Mouse (Mus musculus): ENCODE results near the gene Mtus2. TPM values are rescaled to one million over a fixed set of nuclear protein-coding genes. Genes with fewer than 3 reads are reported as not detected.

Mtus2 gene
- total and polyA plus RNA-seq, 2 experiments from 2014 or later, result 38.0 to 41.6 TPM

DNA sequence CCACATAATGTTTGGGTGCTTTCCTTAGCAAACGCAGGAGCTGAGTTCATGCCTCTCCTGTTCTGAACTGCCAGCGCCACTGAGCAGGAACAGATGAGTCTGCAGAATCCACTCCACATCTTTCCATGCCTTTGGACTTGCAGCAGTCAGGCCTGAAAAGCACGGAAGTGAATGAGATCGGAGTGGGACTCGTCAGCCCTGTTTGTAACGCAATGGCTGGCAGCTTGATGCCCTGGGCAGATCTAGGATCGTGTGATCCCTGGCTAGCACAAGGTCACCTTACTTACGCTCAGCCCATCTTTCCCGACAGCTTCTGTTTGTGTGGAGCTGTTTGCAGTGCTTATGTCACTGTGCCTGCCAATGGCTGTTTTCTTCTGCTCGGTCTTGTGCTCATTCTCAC is 137.5 kb downstream of the Mtus2 start:
- H3K27ac ChIP-seq (ENCODE audit: low read depth, low read length), result peak overlapping the region; percentile 34
- 41% methylated on average over 10 of the region's 10 CpGs for WGBS
- no peak for ATAC-seq (ENCODE audit: low FRiP score)
- no peak overlapping the region for H3K4me3 ChIP-seq (ENCODE audit: low read depth, low read length)
- DNase-seq (ENCODE audit: low spot score), result peak; percentile 21
- H3K9ac ChIP-seq (replicated peaks; ENCODE audit: low read length, poor library complexity, severe bottlenecking), result no peak overlapping the region
- no peaks in the 10 kb centered on the region for H3K9me3 ChIP-seq (ENCODE audit: low read length)
- TF ChIP-seq CTCF (IDR thresholded peaks at IDR 0.05), result no peak
- no peaks in the 10 kb centered on the region for H3K36me3 ChIP-seq (ENCODE audit: insufficient read depth, low read length)
- no peaks in the 10 kb centered on the region for H3K4me1 ChIP-seq (ENCODE audit: insufficient read depth, low read length)
- H3K4me2 ChIP-seq (ENCODE audit: low read depth, low read length, poor library complexity, severe bottlenecking), result no peak overlapping the region
- H3K27me3 ChIP-seq (ENCODE audit: insufficient read depth, low read length), result no peaks in the 10 kb centered on the region

GRCm38 (mm10) chr5:148099356-148099755 is 142.2 kb downstream of the Mtus2 start:
- no peak for ATAC-seq (ENCODE audit: low FRiP score)
- no peak overlapping the region for H3K27ac ChIP-seq (ENCODE audit: low read depth, low read length)

DNA sequence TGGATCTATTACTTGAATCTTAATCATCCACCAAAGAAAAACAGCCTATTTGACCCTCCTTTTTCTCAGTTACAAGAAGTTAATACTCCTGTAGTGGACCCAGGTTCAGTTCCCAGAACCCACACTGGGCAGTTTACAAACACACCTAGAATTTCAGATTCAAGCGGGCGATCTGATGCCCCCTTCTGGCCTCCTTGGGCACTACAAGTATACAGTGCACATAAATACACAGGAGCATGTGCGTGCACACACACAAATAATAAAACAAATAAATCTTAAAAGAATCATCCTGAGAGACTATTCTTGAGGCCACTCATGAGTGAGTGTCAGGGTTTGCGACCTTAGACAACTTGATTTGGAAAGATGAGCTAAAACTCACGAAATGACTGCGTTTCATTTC is 150.2 kb downstream of the Mtus2 start:
- Histone ChIP-seq H3K4me1 (ENCODE audit: insufficient read depth, low read length) (0 out of 2 replicates have a peak, but pooled peaks cover 4% of the 10 kb centered on the region), H3K4me2 (ENCODE audit: low read depth, low read length, poor library complexity, severe bottlenecking) (no peak overlapping the region), H3K27ac (ENCODE audit: low read depth, low read length) (no peak overlapping the region), H3K4me3 (ENCODE audit: low read depth, low read length) (no peak overlapping the region), H3K36me3 (ENCODE audit: insufficient read depth, low read length) (no peaks in the 10 kb centered on the region), H3K9ac (replicated peaks; ENCODE audit: low read length, poor library complexity, severe bottlenecking) (no peak overlapping the region), H3K27me3 (ENCODE audit: insufficient read depth, low read length) (no peaks in the 10 kb centered on the region), H3K9me3 (ENCODE audit: low read length) (no peaks in the 10 kb centered on the region)
- TF ChIP-seq CTCF (IDR thresholded peaks at IDR 0.05), result peak; percentile 55
- DNase-seq (ENCODE audit: low spot score) (no peak), ATAC-seq (ENCODE audit: low FRiP score) (no peak)
- 89% methylated on average over 6 of the region's 6 CpGs for WGBS

More at GRCm38 (mm10) chr5:148099356-148099755, 142.2 kb downstream of the Mtus2 start:
- DNase-seq (ENCODE audit: low spot score), result no peak
- Histone ChIP-seq H3K4me1 (ENCODE audit: insufficient read depth, low read length) (no peaks in the 10 kb centered on the region), H3K9ac (replicated peaks; ENCODE audit: low read length, poor library complexity, severe bottlenecking) (no peak overlapping the region), H3K4me2 (ENCODE audit: low read depth, low read length, poor library complexity, severe bottlenecking) (no peak overlapping the region), H3K36me3 (ENCODE audit: insufficient read depth, low read length) (no peaks in the 10 kb centered on the region), H3K4me3 (ENCODE audit: low read depth, low read length) (no peak overlapping the region), H3K27me3 (ENCODE audit: insufficient read depth, low read length) (no peaks in the 10 kb centered on the region), H3K9me3 (ENCODE audit: low read length) (no peaks in the 10 kb centered on the region)
- TF ChIP-seq CTCF (IDR thresholded peaks at IDR 0.05), result no peak
- WGBS, result 91% methylated on average over 9 of the region's 9 CpGs

DNA sequence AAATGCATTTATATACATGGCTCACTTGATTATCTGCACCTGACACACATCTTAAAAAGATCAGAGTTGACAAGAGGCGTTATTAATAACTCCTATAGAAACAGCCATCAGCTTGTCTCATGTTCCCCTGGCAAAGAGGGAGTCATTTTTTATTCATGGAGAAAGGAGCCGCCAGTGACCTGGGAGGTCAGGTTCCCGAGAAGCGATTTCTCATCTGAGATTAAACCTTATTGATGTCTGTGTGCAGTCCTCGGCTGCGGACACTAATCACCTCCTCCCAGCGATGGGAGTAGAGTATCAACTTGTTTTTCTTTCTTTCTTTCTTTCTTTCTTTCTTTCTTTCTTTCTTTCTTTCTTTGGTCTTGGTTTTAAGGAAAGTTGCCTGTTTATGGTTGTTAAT is 150.8 kb downstream of the Mtus2 start:
- Histone ChIP-seq H3K4me3 (ENCODE audit: low read depth, low read length) (no peak overlapping the region), H3K27ac (ENCODE audit: low read depth, low read length) (no peak overlapping the region), H3K27me3 (ENCODE audit: insufficient read depth, low read length) (no peaks in the 10 kb centered on the region), H3K9me3 (ENCODE audit: low read length) (no peaks in the 10 kb centered on the region), H3K9ac (replicated peaks; ENCODE audit: low read length, poor library complexity, severe bottlenecking) (no peak overlapping the region), H3K36me3 (ENCODE audit: insufficient read depth, low read length) (no peaks in the 10 kb centered on the region), H3K4me2 (ENCODE audit: low read depth, low read length, poor library complexity, severe bottlenecking) (0 out of 2 replicates have a peak overlapping the region, but pooled peaks have one; percentile 4), H3K4me1 (ENCODE audit: insufficient read depth, low read length) (0 out of 2 replicates have a peak, but pooled peaks cover 4% of the 10 kb centered on the region)
- DNase-seq (ENCODE audit: low spot score), result no peak
- no peak for ATAC-seq (ENCODE audit: low FRiP score)
- no peak for TF ChIP-seq CTCF (IDR thresholded peaks at IDR 0.05)
- WGBS, result 12% methylated on average over 7 of the region's 7 CpGs

DNA sequence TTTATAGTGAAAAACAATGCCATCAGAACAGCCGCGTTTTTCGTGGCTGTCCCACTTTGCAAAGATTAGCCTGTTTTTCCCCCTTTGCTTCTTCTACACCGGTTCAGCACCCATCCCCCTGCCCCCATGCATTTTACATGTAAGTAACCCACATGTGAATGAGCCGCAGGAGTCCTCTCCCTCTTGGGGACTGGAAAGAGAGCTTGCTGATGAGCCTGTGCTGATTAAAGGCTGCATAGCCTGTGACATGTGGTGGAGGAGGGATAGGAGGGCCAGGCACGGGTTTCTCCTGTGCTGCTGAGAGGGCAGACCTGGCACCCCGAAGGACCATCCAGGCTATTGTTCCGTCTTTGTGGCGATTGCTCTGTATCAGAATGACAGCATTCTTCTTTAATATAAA is 151.2 kb downstream of the Mtus2 start:
- H3K27ac ChIP-seq (ENCODE audit: low read depth, low read length), result no peak overlapping the region
- ATAC-seq (ENCODE audit: low FRiP score) (no peak), DNase-seq (ENCODE audit: low spot score) (no peak)
- no peaks in the 10 kb centered on the region for H3K9me3 ChIP-seq (ENCODE audit: low read length)
- H3K36me3 ChIP-seq (ENCODE audit: insufficient read depth, low read length), result no peaks in the 10 kb centered on the region
- no peaks in the 10 kb centered on the region for H3K27me3 ChIP-seq (ENCODE audit: insufficient read depth, low read length)
- WGBS, result 19% methylated on average over 9 of the region's 9 CpGs
- 0 out of 2 replicates have a peak, but pooled peaks cover 4% of the 10 kb centered on the region for H3K4me1 ChIP-seq (ENCODE audit: insufficient read depth, low read length)
- no peak overlapping the region; the same call in 1 of the 2 replicates for H3K9ac ChIP-seq (replicated peaks; ENCODE audit: low read length, poor library complexity, severe bottlenecking)
- no peak overlapping the region for H3K4me3 ChIP-seq (ENCODE audit: low read depth, low read length)
- 0 out of 2 replicates have a peak overlapping the region, but pooled peaks have one; percentile 4 for H3K4me2 ChIP-seq (ENCODE audit: low read depth, low read length, poor library complexity, severe bottlenecking)
- no peak for TF ChIP-seq CTCF (IDR thresholded peaks at IDR 0.05)

DNA sequence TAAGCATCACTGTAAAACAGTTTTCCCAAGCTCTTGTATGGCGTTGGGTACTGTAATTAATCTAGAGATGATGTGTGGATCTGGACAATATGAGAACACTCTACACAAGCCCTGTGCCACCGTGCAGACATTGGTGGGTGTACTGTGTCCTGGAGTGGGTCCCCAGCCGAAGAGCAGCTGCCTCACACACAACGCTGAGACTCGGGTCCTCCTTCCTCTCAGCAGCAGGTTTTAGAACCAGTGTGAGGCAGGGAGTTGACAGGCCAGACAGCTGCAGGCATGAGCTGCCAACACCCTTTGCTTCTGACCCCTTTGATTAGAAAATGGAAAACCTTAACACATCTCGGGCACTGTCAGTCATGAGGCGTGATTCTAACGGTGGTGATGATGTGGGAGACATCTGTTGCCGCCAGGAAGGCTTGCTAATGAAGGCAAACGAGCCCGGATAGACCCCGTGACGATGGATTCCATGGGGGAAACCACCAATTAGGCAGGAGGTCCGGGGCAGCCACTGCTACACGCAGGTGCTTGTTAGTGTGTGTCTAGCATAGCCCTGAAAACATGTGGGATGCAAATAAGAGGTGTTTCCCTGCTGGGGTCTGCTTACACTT is 158.2 kb downstream of the Mtus2 start:
- Histone ChIP-seq H3K27ac (ENCODE audit: low read depth, low read length) (no peak overlapping the region), H3K4me3 (ENCODE audit: low read depth, low read length) (no peak overlapping the region), H3K27me3 (ENCODE audit: insufficient read depth, low read length) (no peaks in the 10 kb centered on the region), H3K9me3 (ENCODE audit: low read length) (no peaks in the 10 kb centered on the region), H3K4me2 (ENCODE audit: low read depth, low read length, poor library complexity, severe bottlenecking) (no peak overlapping the region), H3K9ac (replicated peaks; ENCODE audit: low read length, poor library complexity, severe bottlenecking) (no peak overlapping the region), H3K36me3 (ENCODE audit: insufficient read depth, low read length) (no peaks in the 10 kb centered on the region), H3K4me1 (ENCODE audit: insufficient read depth, low read length) (no peaks in the 10 kb centered on the region)
- ATAC-seq (ENCODE audit: low FRiP score) (no peak), DNase-seq (ENCODE audit: low spot score) (no peak)
- no peak for TF ChIP-seq CTCF (IDR thresholded peaks at IDR 0.05)
- 58% methylated on average over 15 of the region's 15 CpGs for WGBS
